9 mouse cellular contexts compared by ENCODE assay signal in the genomic region with DNA sequence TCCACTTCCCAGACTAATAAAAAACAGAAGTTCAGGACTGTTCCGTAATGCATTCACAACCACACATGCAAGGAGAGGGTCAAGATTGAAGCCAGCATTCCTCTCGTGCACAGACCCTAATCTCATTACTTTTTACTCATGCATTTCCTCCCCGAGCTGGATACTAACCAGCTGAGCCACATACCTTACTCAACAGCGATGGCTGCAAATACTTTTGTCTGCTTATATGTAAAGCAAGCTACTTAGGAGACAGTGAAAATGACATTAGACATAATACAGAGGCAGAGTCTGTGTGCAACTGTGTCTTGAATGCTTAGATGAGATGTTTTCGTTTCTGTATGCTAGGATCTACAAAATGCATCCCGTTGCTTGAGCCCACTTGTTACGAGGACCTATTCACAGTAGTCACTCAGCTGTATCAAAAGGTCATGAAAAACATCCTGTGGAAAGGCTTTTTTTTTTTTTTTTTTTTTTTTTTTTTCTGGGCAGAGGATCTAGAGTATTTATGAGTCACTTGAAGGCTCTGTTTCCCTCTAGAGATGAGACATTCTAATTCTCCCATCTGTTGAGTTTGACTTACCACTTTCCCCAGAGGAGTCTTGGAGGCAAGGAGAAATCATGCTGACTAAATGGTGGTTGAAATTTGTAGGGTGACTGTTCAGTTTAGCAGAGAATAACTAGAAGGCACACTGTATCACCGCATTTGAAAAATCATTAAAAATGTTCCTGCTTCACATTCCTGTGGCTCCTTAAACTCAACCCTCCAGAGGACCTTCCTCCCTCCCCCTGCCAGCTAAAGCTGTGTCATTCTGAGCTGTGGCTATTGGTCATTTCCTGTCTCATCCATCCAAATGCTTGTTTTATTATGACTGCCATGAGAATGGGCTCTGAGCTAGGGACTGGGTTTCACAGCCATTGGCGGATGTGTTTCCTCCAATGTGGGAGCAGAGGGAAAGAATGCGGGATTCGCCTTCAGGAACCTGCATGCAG.
A peak's percentile ranks its signal among the peaks of the same experiment; 100 is the strongest.
DNase-seq lines count a peak whose midpoint lies in the region; ATAC-seq and TF ChIP-seq lines count a peak whose summit lies in the region.
"Had no signal": no experiment of that assay in that cellular context is flagged by ENCODE, and none has a peak within 500 bp of the region (broad histone marks: within the 10 kb centered on the region; RNA-seq: fewer than 3 reads in every experiment).

No protein-coding gene starts in this region.

- no peak overlapping the region for H3K4me2 ChIP-seq in stomach, embryonic 15.5 days
- H3K4me2 ChIP-seq in stomach, postnatal 0 days (replicated peaks; ENCODE audit: low read depth), result no peak overlapping the region
- H3K4me2 ChIP-seq in embryonic facial prominence, embryonic 14.5 days (ENCODE audit: low read depth, low read length), result no peak overlapping the region
- H3K4me2 ChIP-seq in hindbrain, embryonic 13.5 days, result no peak overlapping the region
- no peak overlapping the region for H3K4me2 ChIP-seq in forebrain, embryonic 11.5 days (ENCODE audit: low read depth, low read length, severe bottlenecking)

- H3K27me3 ChIP-seq in stomach, embryonic 15.5 days (replicated peaks), result no peaks in the 10 kb centered on the region
- H3K27me3 ChIP-seq in stomach, postnatal 0 days (ENCODE audit: control insufficient read depth, insufficient read depth, low read length), result no peaks in the 10 kb centered on the region
- no peaks in the 10 kb centered on the region for H3K27me3 ChIP-seq in embryonic facial prominence, embryonic 14.5 days (replicated peaks; ENCODE audit: control insufficient read depth, insufficient read depth, low read length)
- H3K27me3 ChIP-seq in hindbrain, embryonic 13.5 days, result no peaks in the 10 kb centered on the region
- no peaks in the 10 kb centered on the region for H3K27me3 ChIP-seq in forebrain, embryonic 11.5 days (ENCODE audit: control insufficient read depth, insufficient read depth, low read length)

- peak; percentile 31; the same call in 1 of the 2 replicates for ATAC-seq in stomach, embryonic 15.5 days (ENCODE audit: insufficient read depth, low FRiP score, low read depth)
- ATAC-seq in stomach, postnatal 0 days (ENCODE audit: low FRiP score, low TSS enrichment), result no peak
- ATAC-seq in embryonic facial prominence, embryonic 14.5 days (ENCODE audit: low read depth), result peak; percentile 47; the same call in 1 of the 2 replicates
- no peak for ATAC-seq in hindbrain, embryonic 13.5 days (ENCODE audit: low FRiP score)
- ATAC-seq in forebrain, embryonic 11.5 days (replicated peaks; ENCODE audit: low FRiP score), result no peak

- H3K9ac ChIP-seq in stomach, embryonic 15.5 days, result no peak overlapping the region
- no peak overlapping the region for H3K9ac ChIP-seq in stomach, postnatal 0 days (ENCODE audit: low read length)
- H3K9ac ChIP-seq in embryonic facial prominence, embryonic 14.5 days (ENCODE audit: low read depth, low read length), result no peak overlapping the region
- no peak overlapping the region for H3K9ac ChIP-seq in hindbrain, embryonic 13.5 days
- H3K9ac ChIP-seq in forebrain, embryonic 11.5 days (ENCODE audit: low read length), result no peak overlapping the region

- no peak for DNase-seq in stomach, postnatal 0 days (ENCODE audit: low spot score)
- peak; percentile 73 for DNase-seq in embryonic facial prominence, embryonic 14.5 days (ENCODE audit: low spot score)
- peak; percentile 46 for DNase-seq in kidney, adult 11 months
- peak; percentile 12 for DNase-seq in telencephalon, adult 2 months (ENCODE audit: low read depth, low spot score)
- DNase-seq in cerebellum, adult 18-20 months, result no peak
- no peak for DNase-seq in forebrain, embryonic 11.5 days (ENCODE audit: low spot score)
- DNase-seq: right cerebral cortex, postnatal 25 days had no signal

- no peak for TF ChIP-seq EP300 in stomach, postnatal 0 days (optimal IDR thresholded peaks at IDR 0.05)

- no peak overlapping the region for H3K27ac ChIP-seq in stomach, embryonic 15.5 days
- no peak overlapping the region for H3K27ac ChIP-seq in stomach, postnatal 0 days (replicated peaks)
- H3K27ac ChIP-seq in embryonic facial prominence, embryonic 14.5 days (replicated peaks; ENCODE audit: low read depth, low read length), result no peak overlapping the region
- no peak overlapping the region for H3K27ac ChIP-seq in hindbrain, embryonic 13.5 days
- no peak overlapping the region for H3K27ac ChIP-seq in forebrain, embryonic 11.5 days (ENCODE audit: low read depth, low read length)

- WGBS in stomach, embryonic 15.5 days, result 49% methylated on average over 11 of the region's 11 CpGs
- 54% methylated on average over 11 of the region's 11 CpGs for WGBS in stomach, postnatal 0 days
- WGBS in embryonic facial prominence, embryonic 14.5 days, result 31% methylated on average over 11 of the region's 11 CpGs
- 59% methylated on average over 11 of the region's 11 CpGs for WGBS in hindbrain, embryonic 13.5 days
- 54% methylated on average over 11 of the region's 11 CpGs for WGBS in forebrain, embryonic 11.5 days

- H3K4me3 ChIP-seq in stomach, embryonic 15.5 days (replicated peaks), result no peak overlapping the region
- H3K4me3 ChIP-seq in stomach, postnatal 0 days (ENCODE audit: low read depth, low read length), result no peak overlapping the region
- H3K4me3 ChIP-seq in embryonic facial prominence, embryonic 14.5 days (ENCODE audit: low read depth, low read length), result no peak overlapping the region
- no peak overlapping the region for H3K4me3 ChIP-seq in hindbrain, embryonic 13.5 days
- no peak overlapping the region for H3K4me3 ChIP-seq in forebrain, embryonic 11.5 days (ENCODE audit: low read depth, low read length)

- no peaks in the 10 kb centered on the region for H3K36me3 ChIP-seq in stomach, embryonic 15.5 days
- no peaks in the 10 kb centered on the region for H3K36me3 ChIP-seq in stomach, postnatal 0 days (ENCODE audit: control insufficient read depth, insufficient read depth, low read length)
- no peaks in the 10 kb centered on the region for H3K36me3 ChIP-seq in embryonic facial prominence, embryonic 14.5 days (ENCODE audit: control insufficient read depth, insufficient read depth, low read length)
- no peaks in the 10 kb centered on the region for H3K36me3 ChIP-seq in hindbrain, embryonic 13.5 days
- H3K36me3 ChIP-seq in forebrain, embryonic 11.5 days (ENCODE audit: control insufficient read depth, insufficient read depth, low read length), result no peaks in the 10 kb centered on the region

- H3K4me1 ChIP-seq in stomach, embryonic 15.5 days, result no peaks in the 10 kb centered on the region
- no peaks in the 10 kb centered on the region; the same call in 1 of the 2 replicates for H3K4me1 ChIP-seq in stomach, postnatal 0 days (replicated peaks; ENCODE audit: control insufficient read depth, insufficient read depth)
- peaks cover 6% of the 10 kb centered on the region; the same call in 1 of the 2 replicates for H3K4me1 ChIP-seq in embryonic facial prominence, embryonic 14.5 days (ENCODE audit: control insufficient read depth, insufficient read depth, low read length)
- H3K4me1 ChIP-seq in hindbrain, embryonic 13.5 days (replicated peaks), result peaks cover 18% of the 10 kb centered on the region
- H3K4me1 ChIP-seq in forebrain, embryonic 11.5 days (replicated peaks; ENCODE audit: control insufficient read depth, insufficient read depth, low read length), result no peaks in the 10 kb centered on the region

- TF ChIP-seq CTCF in stomach, postnatal 0 days (IDR thresholded peaks at IDR 0.05; ENCODE audit: low read depth), result no peak

- H3K9me3 ChIP-seq in stomach, embryonic 15.5 days, result no peaks in the 10 kb centered on the region
- H3K9me3 ChIP-seq in stomach, postnatal 0 days (ENCODE audit: control insufficient read depth, low read length), result no peaks in the 10 kb centered on the region
- no peaks in the 10 kb centered on the region for H3K9me3 ChIP-seq in embryonic facial prominence, embryonic 14.5 days (ENCODE audit: control insufficient read depth, low read length)
- no peaks in the 10 kb centered on the region for H3K9me3 ChIP-seq in hindbrain, embryonic 13.5 days
- no peaks in the 10 kb centered on the region for H3K9me3 ChIP-seq in forebrain, embryonic 11.5 days (ENCODE audit: control insufficient read depth, low read length)

Comparison
In these comparisons a context has a peak if more than half of its experiments do, and no peak if none do; other contexts are left out.
1. ATAC-seq: peak in stomach, embryonic 15.5 days (single experiment) and embryonic facial prominence, embryonic 14.5 days (single experiment); none in stomach, postnatal 0 days (single experiment), hindbrain, embryonic 13.5 days (single experiment) and forebrain, embryonic 11.5 days (single experiment).
2. DNase-seq: peak in embryonic facial prominence, embryonic 14.5 days (single experiment), kidney, adult 11 months (single experiment) and telencephalon, adult 2 months (single experiment); none in stomach, postnatal 0 days (single experiment), cerebellum, adult 18-20 months (0 of 2) and forebrain, embryonic 11.5 days (single experiment).